Mouse (Mus musculus) stomach, postnatal 0 days (tissue): ENCODE measurements around the gene Bax. TPM values are rescaled to one million over a fixed set of nuclear protein-coding genes. Genes with fewer than 3 reads are reported as not detected.
A peak's percentile ranks its signal among the peaks of the same experiment; 100 is the strongest.

ENCODE experiments used
- ATAC-seq: fragments of 200-750 bp; cut with Nextera tagmentation; 2 replicates; pipeline ENCODE4 v1.8.0; 2017; ENCODE audit not compliant: low FRiP score, low TSS enrichment
- DNase-seq: peaks from one replicate; pipeline ENCODE4 v3.0.0-alpha.2; 2016; ENCODE audit warnings: low spot score
- H3K27ac ChIP-seq: fragments of 300-500 bp; sonication (generic); replicated peaks from 2 replicates; pipeline ENCODE4 v1.5.1; 2014; ENCODE audit warnings: mild to moderate bottlenecking, control low read depth
- H3K27me3 ChIP-seq: fragments of 300-500 bp; sonication (generic); 2 replicates; pipeline ENCODE4 v1.6.1; 2014; ENCODE audit warnings: low read length; ENCODE audit not compliant: control insufficient read depth, insufficient read depth
- H3K36me3 ChIP-seq: fragments of 300-500 bp; sonication (generic); 2 replicates; pipeline ENCODE4 v1.6.1; 2014; ENCODE audit warnings: low read length, mixed read lengths; ENCODE audit not compliant: control insufficient read depth, insufficient read depth
- H3K4me1 ChIP-seq: fragments of 300-500 bp; sonication (generic); replicated peaks from 2 replicates; pipeline ENCODE4 v1.6.1; 2014; ENCODE audit warnings: antibody characterized with exemption; ENCODE audit not compliant: control insufficient read depth, insufficient read depth
- H3K4me2 ChIP-seq: fragments of 300-500 bp; sonication (generic); replicated peaks from 2 replicates; pipeline ENCODE4 v1.6.1; 2014; ENCODE audit warnings: low read depth, mild to moderate bottlenecking, control low read depth, moderate library complexity
- H3K4me3 ChIP-seq: fragments of 300-500 bp; sonication (generic); 2 replicates; pipeline ENCODE4 v1.5.1; 2014; ENCODE audit warnings: low read depth, low read length, control low read depth
- H3K9ac ChIP-seq: fragments of 300-500 bp; sonication (generic); 2 replicates; pipeline ENCODE4 v1.6.1; 2014; ENCODE audit warnings: mild to moderate bottlenecking, low read length, control low read depth, mixed read lengths
- H3K9me3 ChIP-seq: fragments of 300-500 bp; sonication (generic); 2 replicates; pipeline ENCODE4 v1.6.1; 2016; ENCODE audit warnings: low read length; ENCODE audit not compliant: control insufficient read depth
- CTCF ChIP-seq: IDR thresholded peaks from 2 replicates; pipeline ENCODE4 v1.5.1; 2016; ENCODE audit warnings: antibody characterized with exemption, low read depth, mild to moderate bottlenecking, moderate library complexity
- EP300 ChIP-seq: optimal IDR thresholded peaks from 2 replicates; pipeline ENCODE3; 2016; ENCODE audit warnings: antibody characterized with exemption
- WGBS: fragments of 180-500 bp; shearing (Covaris S2); extraction: QIAGEN DNeasy Blood & Tissue Kit; methylation state at CpG from one replicate; pipeline ENCODE4 v1.1.7; 2014; 5-methylcytosine and 5-hydroxymethylcytosine counted together
- polyA plus RNA-seq: library from polyadenylated mRNA; unstranded; fragments of >200 nt; fragmentation: Nextera tagmentation; extraction: Ambion mirVana; gene quantifications from 2 replicates; pipeline ENCODE4 v1.2.1, GENCODE M21; 2015

Gene Bax
- polyA plus RNA-seq, 1 experiment from 2014 or later = 119 TPM

GRCm38 (mm10) chr7:45478774-45479173 is 12.1 kb upstream of the Bax start:
- ATAC-seq (no peak), DNase-seq (no peak)
- 89% methylated on average over 7 of the region's 7 CpGs for WGBS
- Histone ChIP-seq H3K27me3 (no peaks in the 10 kb centered on the region), H3K4me2 (no peak overlapping the region), H3K9ac (no peak overlapping the region), H3K36me3 (no peaks in the 10 kb centered on the region), H3K9me3 (no peaks in the 10 kb centered on the region), H3K27ac (no peak overlapping the region), H3K4me3 (no peak overlapping the region), H3K4me1 (no peaks in the 10 kb centered on the region)
- TF ChIP-seq CTCF (no peak), EP300 (no peak)

GRCm38 (mm10) chr7:45477003-45477402 is 10.3 kb upstream of the Bax start:
- TF ChIP-seq CTCF = peak; percentile 91
- no peak for TF ChIP-seq EP300
- H3K27me3 ChIP-seq = no peaks in the 10 kb centered on the region
- DNase-seq = peak; percentile 64
- 6% methylated on average over 3 of the region's 3 CpGs for WGBS
- H3K4me3 ChIP-seq = no peak overlapping the region
- no peak overlapping the region for H3K9ac ChIP-seq
- H3K36me3 ChIP-seq = no peaks in the 10 kb centered on the region
- H3K27ac ChIP-seq = no peak overlapping the region
- H3K4me1 ChIP-seq = no peaks in the 10 kb centered on the region
- no peak overlapping the region for H3K4me2 ChIP-seq
- ATAC-seq = peak; percentile 47; the same call in 1 of the 2 replicates
- no peaks in the 10 kb centered on the region for H3K9me3 ChIP-seq

GRCm38 (mm10) chr7:45476453-45476852 is 9.8 kb upstream of the Bax start:
- H3K27me3 ChIP-seq = no peaks in the 10 kb centered on the region
- H3K9me3 ChIP-seq = no peaks in the 10 kb centered on the region
- DNase-seq = no peak
- H3K4me1 ChIP-seq = no peaks in the 10 kb centered on the region
- H3K27ac ChIP-seq = no peak overlapping the region
- 44% methylated on average over 1 of the region's 1 CpGs for WGBS
- H3K4me3 ChIP-seq = no peak overlapping the region
- H3K36me3 ChIP-seq = no peaks in the 10 kb centered on the region
- H3K9ac ChIP-seq = no peak overlapping the region
- TF ChIP-seq EP300 (no peak), CTCF (no peak)
- H3K4me2 ChIP-seq = no peak overlapping the region
- ATAC-seq = no peak

- no peaks in the 10 kb centered on the region for H3K4me1 ChIP-seq
- no peaks in the 10 kb centered on the region for H3K27me3 ChIP-seq
- H3K4me2 ChIP-seq = 0 out of 2 replicates have a peak overlapping the region, but pooled peaks have one; percentile 15
- ATAC-seq (peak; percentile 25; the same call in 1 of the 2 replicates), DNase-seq (peak; percentile 41)
- 53% methylated on average over 16 of the region's 16 CpGs for WGBS
- no peaks in the 10 kb centered on the region for H3K36me3 ChIP-seq
- TF ChIP-seq EP300 (no peak), CTCF (no peak)
- no peak overlapping the region for H3K27ac ChIP-seq
- H3K4me3 ChIP-seq = no peak overlapping the region
- no peaks in the 10 kb centered on the region for H3K9me3 ChIP-seq
- H3K9ac ChIP-seq = 0 out of 2 replicates have a peak overlapping the region, but pooled peaks have one; percentile 32
Observed at GRCm38 (mm10) chr7:45475291-45475969, 8.7 kb upstream of the Bax start.

- Histone ChIP-seq H3K4me2 (no peak overlapping the region), H3K4me1 (peaks cover 2% of the 10 kb centered on the region), H3K27me3 (no peaks in the 10 kb centered on the region), H3K27ac (no peak overlapping the region), H3K4me3 (no peak overlapping the region), H3K9ac (no peak overlapping the region), H3K36me3 (no peaks in the 10 kb centered on the region), H3K9me3 (no peaks in the 10 kb centered on the region)
- no peak for ATAC-seq
- WGBS = 8% methylated on average over 3 of the region's 3 CpGs
- TF ChIP-seq EP300 (no peak), CTCF (peak; percentile 90)
- DNase-seq = peak; percentile 77
Observed at GRCm38 (mm10) chr7:45470869-45471268, 4.2 kb upstream of the Bax start.

- Histone ChIP-seq H3K9ac (no peak overlapping the region), H3K4me1 (peaks cover 4% of the 10 kb centered on the region), H3K4me3 (peak overlapping the region; percentile 76), H3K27ac (no peak overlapping the region), H3K36me3 (no peaks in the 10 kb centered on the region), H3K4me2 (peak overlapping the region; percentile 87), H3K27me3 (no peaks in the 10 kb centered on the region), H3K9me3 (no peaks in the 10 kb centered on the region)
- 0 out of 2 replicates have a peak, but pooled peaks have one; percentile 5 for ATAC-seq
- DNase-seq = no peak
- WGBS = 33% methylated on average over 7 of the region's 7 CpGs
- TF ChIP-seq CTCF = no peak
- TF ChIP-seq EP300 = no peak
Observed at GRCm38 (mm10) chr7:45467090-45467670, 482 bp upstream of the Bax start.
